Mouse (Mus musculus): ENCODE measurements around the gene Frrs1.

DNA sequence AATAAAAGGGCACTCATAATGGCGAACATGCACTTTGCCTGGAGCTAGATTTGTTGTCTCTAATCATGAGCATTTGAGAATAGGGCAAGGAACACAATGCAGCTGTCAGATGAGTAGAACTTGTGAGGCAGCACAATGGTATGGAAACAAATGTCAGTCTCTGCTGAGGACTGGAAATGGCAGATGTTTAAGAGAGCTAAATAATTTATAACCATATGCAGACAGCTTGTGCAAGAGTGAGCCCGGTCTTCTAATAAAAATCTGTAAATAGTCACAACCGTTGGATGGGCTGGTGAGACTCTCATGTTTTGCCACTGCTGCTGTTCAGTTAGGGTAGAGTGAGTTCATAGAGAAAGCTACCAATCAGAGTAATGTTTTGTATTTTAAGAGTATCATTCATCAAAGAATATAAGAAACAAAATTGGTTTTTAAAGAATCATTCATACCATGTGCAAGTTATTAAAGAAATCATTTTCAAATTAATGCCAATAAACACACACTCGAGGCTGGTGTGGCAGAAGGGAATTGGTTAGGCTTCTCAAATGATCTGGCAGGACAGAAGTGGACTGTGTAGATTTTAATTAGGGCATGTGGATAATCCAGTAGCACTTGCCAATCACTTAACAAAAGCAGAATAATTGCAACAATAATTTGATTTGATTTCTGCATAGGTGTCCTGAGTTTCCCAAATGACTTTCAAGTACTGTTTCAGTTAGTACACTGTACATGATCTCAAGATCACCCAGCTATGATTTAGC is 77.8 kb downstream of the Frrs1 start:
- TF ChIP-seq CTCF (IDR thresholded peaks at IDR 0.05; ENCODE audit: borderline replicate concordance, extremely low read depth, insufficient read depth, insufficient read length): no peak
- no peak for TF ChIP-seq POLR2A (IDR thresholded peaks at IDR 0.05; ENCODE audit: borderline replicate concordance, extremely low read depth, insufficient read depth, insufficient read length, poor library complexity, severe bottlenecking)

Measured in brain, embryonic 14.5 days (tissue).